Mouse (Mus musculus): ENCODE results near the gene Acsm5. TPM values are rescaled to one million over a fixed set of nuclear protein-coding genes. Genes with fewer than 3 reads are reported as not detected.
"Not testable (repeated sequence)": the region's sequence is repeated elsewhere in the genome, so short reads cannot be mapped to it uniquely, and the experiment has no call there.

Acsm5 gene
- polyA plus RNA-seq, 1 experiment from 2014 or later: not detected

GRCm38 (mm10) chr7:119559789-119560451 is 40.7 kb downstream of the Acsm5 start:
- no peaks in the 10 kb centered on the region for H3K9me3 ChIP-seq (replicated peaks)
- H3K4me2 ChIP-seq: no peak overlapping the region
- H3K4me1 ChIP-seq: no peaks in the 10 kb centered on the region
- WGBS (ENCODE audit: insufficient replicate concordance): 61% methylated on average over 3 of the region's 3 CpGs
- H3K9ac ChIP-seq: no peak overlapping the region
- no peak overlapping the region for H3K27ac ChIP-seq
- H3K36me3 ChIP-seq: no peaks in the 10 kb centered on the region
- ATAC-seq: no peak
- H3K4me3 ChIP-seq: no peak overlapping the region
- H3K27me3 ChIP-seq (replicated peaks): no peaks in the 10 kb centered on the region

GRCm38 (mm10) chr7:119560452-119560835 is 41.2 kb downstream of the Acsm5 start:
- Histone ChIP-seq H3K9me3 (replicated peaks) (no peaks in the 10 kb centered on the region), H3K9ac (no peak overlapping the region), H3K27ac (no peak overlapping the region), H3K27me3 (replicated peaks) (no peaks in the 10 kb centered on the region), H3K4me1 (no peaks in the 10 kb centered on the region), H3K4me3 (no peak overlapping the region), H3K36me3 (no peaks in the 10 kb centered on the region), H3K4me2 (no peak overlapping the region)
- WGBS (ENCODE audit: insufficient replicate concordance): 55% methylated on average over 3 of the region's 3 CpGs
- no peak for ATAC-seq

- no peaks in the 10 kb centered on the region for H3K27me3 ChIP-seq (replicated peaks)
- H3K36me3 ChIP-seq: no peaks in the 10 kb centered on the region
- 34% methylated on average over 4 of the region's 4 CpGs for WGBS (ENCODE audit: insufficient replicate concordance)
- H3K27ac ChIP-seq: no peak overlapping the region
- H3K4me3 ChIP-seq: no peak overlapping the region
- no peaks in the 10 kb centered on the region for H3K4me1 ChIP-seq
- H3K4me2 ChIP-seq: no peak overlapping the region
- no peaks in the 10 kb centered on the region for H3K9me3 ChIP-seq (replicated peaks)
- no peak for ATAC-seq
- H3K9ac ChIP-seq: no peak overlapping the region
Observed at GRCm38 (mm10) chr7:119561441-119561840, 42.2 kb downstream of the Acsm5 start.

GRCm38 (mm10) chr7:119562476-119562875 is 43.2 kb downstream of the Acsm5 start:
- H3K4me3 ChIP-seq; H3K4me1 ChIP-seq; H3K9ac ChIP-seq; ATAC-seq; H3K27me3 ChIP-seq (replicated peaks); H3K4me2 ChIP-seq; H3K9me3 ChIP-seq (replicated peaks); H3K36me3 ChIP-seq; H3K27ac ChIP-seq: not testable (repeated sequence)
- WGBS (ENCODE audit: insufficient replicate concordance): 60% methylated on average over 2 of the region's 2 CpGs

- ATAC-seq: no peak
- no peaks in the 10 kb centered on the region for H3K27me3 ChIP-seq (replicated peaks)
- no peaks in the 10 kb centered on the region for H3K4me1 ChIP-seq
- H3K9me3 ChIP-seq (replicated peaks): no peaks in the 10 kb centered on the region
- no peak overlapping the region for H3K27ac ChIP-seq
- no peak overlapping the region for H3K4me2 ChIP-seq
- H3K36me3 ChIP-seq: no peaks in the 10 kb centered on the region
- no peak overlapping the region for H3K4me3 ChIP-seq
- 55% methylated on average over 3 of the region's 3 CpGs for WGBS (ENCODE audit: insufficient replicate concordance)
- no peak overlapping the region for H3K9ac ChIP-seq
Observed at GRCm38 (mm10) chr7:119594530-119595107, 75.4 kb downstream of the Acsm5 start.

Other genes starting within 250 kb of the Acsm5 start
- gene Gp2, start 60.2 kb upstream of the Acsm5 start, polyA plus RNA-seq (2016; fragmentation: Nextera tagmentation; extraction: Ambion mirVana): not detected in 2 replicates
- not detected in 2 replicates for gene Umod, start 40.2 kb upstream of the Acsm5 start, polyA plus RNA-seq (2016; fragmentation: Nextera tagmentation; extraction: Ambion mirVana)
- gene Pdilt, start 4.0 kb downstream of the Acsm5 start, polyA plus RNA-seq (2016; fragmentation: Nextera tagmentation; extraction: Ambion mirVana): not detected in 2 replicates
- gene Acsm2, start 34.9 kb downstream of the Acsm5 start, polyA plus RNA-seq (2016; fragmentation: Nextera tagmentation; extraction: Ambion mirVana): not detected in 2 replicates
- 0.17 and 0.39 TPM in 2 replicates for gene Acsm1, start 87.6 kb downstream of the Acsm5 start, polyA plus RNA-seq (2016; fragmentation: Nextera tagmentation; extraction: Ambion mirVana)
- not detected in 2 replicates for gene Acsm4, start 170.6 kb downstream of the Acsm5 start, polyA plus RNA-seq (2016; fragmentation: Nextera tagmentation; extraction: Ambion mirVana)
- 51.4 and 52.8 TPM in 2 replicates for gene Thumpd1, start 201.3 kb downstream of the Acsm5 start, polyA plus RNA-seq (2016; fragmentation: Nextera tagmentation; extraction: Ambion mirVana)
- gene Acsm3, start 241.5 kb downstream of the Acsm5 start, polyA plus RNA-seq (2016; fragmentation: Nextera tagmentation; extraction: Ambion mirVana): 0.26 and 0.31 TPM in 2 replicates